In the genomic region with DNA sequence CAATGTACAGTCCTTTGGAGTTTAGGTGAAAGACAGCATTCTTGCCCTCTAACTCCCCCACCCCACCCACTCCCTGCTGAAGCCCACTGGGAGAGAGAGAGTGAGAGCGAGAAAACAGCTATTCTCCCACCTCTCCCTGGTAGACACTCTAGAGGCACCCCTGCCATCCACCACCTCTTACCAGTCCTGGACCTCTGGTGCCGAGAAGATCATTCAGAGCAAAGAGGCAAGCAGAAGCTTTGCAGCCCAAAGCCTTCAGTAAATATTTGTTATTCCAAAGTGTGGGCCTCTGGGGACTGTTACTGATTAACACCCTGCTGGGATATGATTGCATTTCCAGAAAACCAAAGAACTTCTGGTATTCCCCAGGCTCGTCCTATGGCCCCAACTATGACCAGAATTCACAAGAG, we compare ENCODE assay signal across 34 mouse cellular contexts. TPM values are rescaled to one million over a fixed set of nuclear protein-coding genes. Genes with fewer than 3 reads are reported as not detected.
A peak's percentile ranks its signal among the peaks of the same experiment; 100 is the strongest.
DNase-seq lines count a peak whose midpoint lies in the region; ATAC-seq lines count a peak whose summit lies in the region.
"Had no signal": no experiment of that assay in that cellular context is flagged by ENCODE, and none has a peak within 500 bp of the region (broad histone marks: within the 10 kb centered on the region; RNA-seq: fewer than 3 reads in every experiment).

A gene (minus strand): TSS at position 242 of the 410 bp plus-strand sequence.

- ATAC-seq in midbrain, embryonic 11.5 days (ENCODE audit: low FRiP score): no peak
- peak; percentile 49 for ATAC-seq in liver, embryonic 13.5 days (ENCODE audit: low read depth)
- no peak for ATAC-seq in megakaryocyte progenitor cell, adult 5-6 weeks (replicated peaks; ENCODE audit: poor library complexity)
- ATAC-seq: forebrain, embryonic 16.5 days; hindbrain, embryonic 16.5 days had no signal

- H3K4me2 ChIP-seq in midbrain, embryonic 11.5 days: no peak within 1 kb of the TSS
- H3K4me2 ChIP-seq in liver, embryonic 13.5 days: peak within 1 kb of the TSS; percentile 54
- H3K4me2 ChIP-seq: embryonic facial prominence, embryonic 15.5 days; heart, embryonic 12.5 days; limb, embryonic 13.5 days; lung, embryonic 15.5 days; neural tube, embryonic 15.5 days had no signal

- no peaks in the 10 kb centered on the region for H3K27me3 ChIP-seq in midbrain, embryonic 11.5 days (ENCODE audit: control insufficient read depth, insufficient read depth, low read length)
- H3K27me3 ChIP-seq in midbrain, embryonic 10.5 days (ENCODE audit: low read depth, poor library complexity, severe bottlenecking): no peaks in the 10 kb centered on the region
- H3K27me3 ChIP-seq in liver, embryonic 13.5 days: no peaks in the 10 kb centered on the region
- H3K27me3 ChIP-seq: embryonic facial prominence, embryonic 15.5 days; heart, embryonic 12.5 days; limb, embryonic 13.5 days; lung, embryonic 15.5 days; neural tube, embryonic 15.5 days had no signal

- WGBS in midbrain, embryonic 11.5 days: 73% methylated on average over 3 of the region's 3 CpGs
- WGBS in midbrain, embryonic 10.5 days: 77% methylated on average over 3 of the region's 3 CpGs
- WGBS in liver, embryonic 13.5 days (ENCODE audit: insufficient replicate concordance): 53% methylated on average over 3 of the region's 3 CpGs

- H3K36me3 ChIP-seq in midbrain, embryonic 11.5 days (ENCODE audit: control insufficient read depth, insufficient read depth, low read length): no peaks in the 10 kb centered on the region
- H3K36me3 ChIP-seq in midbrain, embryonic 10.5 days: no peaks in the 10 kb centered on the region
- 0 out of 2 replicates have a peak, but pooled peaks cover 4% of the 10 kb centered on the region for H3K36me3 ChIP-seq in liver, embryonic 13.5 days
- H3K36me3 ChIP-seq: embryonic facial prominence, embryonic 15.5 days; forebrain, embryonic 10.5 days; heart, embryonic 12.5 days; hindbrain, embryonic 10.5 days; limb, embryonic 13.5 days; lung, embryonic 15.5 days; neural tube, embryonic 15.5 days had no signal

- no peaks in the 10 kb centered on the region for H3K4me1 ChIP-seq in midbrain, embryonic 11.5 days (ENCODE audit: control insufficient read depth, insufficient read depth, low read length)
- H3K4me1 ChIP-seq in midbrain, embryonic 10.5 days: no peaks in the 10 kb centered on the region
- peaks cover 4% of the 10 kb centered on the region; the same call in 1 of the 2 replicates for H3K4me1 ChIP-seq in liver, embryonic 13.5 days (replicated peaks)
- H3K4me1 ChIP-seq: embryonic facial prominence, embryonic 15.5 days; forebrain, embryonic 10.5 days; heart, embryonic 12.5 days; hindbrain, embryonic 10.5 days; limb, embryonic 13.5 days; lung, embryonic 15.5 days; neural tube, embryonic 15.5 days had no signal

- no peak within 1 kb of the TSS for H3K9ac ChIP-seq in midbrain, embryonic 11.5 days (ENCODE audit: low read length)
- peak within 1 kb of the TSS; percentile 57 for H3K9ac ChIP-seq in liver, embryonic 13.5 days
- H3K9ac ChIP-seq: embryonic facial prominence, embryonic 15.5 days; heart, embryonic 12.5 days; limb, embryonic 13.5 days; lung, embryonic 15.5 days; neural tube, embryonic 15.5 days had no signal

- DNase-seq in adrenal gland, postnatal 14 days: no peak
- DNase-seq in adrenal gland, postnatal 36 days: no peak
- DNase-seq in midbrain, embryonic 11.5 days (ENCODE audit: low spot score, missing footprints): peak; percentile 65
- DNase-seq in midbrain, embryonic 10.5 days (ENCODE audit: low spot score): no peak
- no peak for DNase-seq in liver, embryonic 13.5 days
- DNase-seq in Muller cell, postnatal 12 days (ENCODE audit: inconsistent ontology term): no peak
- DNase-seq in frontal cortex, postnatal 14 days (ENCODE audit: low spot score in 2 of 2): no peak
- DNase-seq: adrenal gland, adult 2 months; cerebellum, adult 9-10 months; gastrocnemius, postnatal 25 days; heart, adult 18-20 months; heart, postnatal 10 days; kidney, adult 8-10 months; kidney, postnatal 36 days; lung, postnatal 36 days; right cerebral cortex, adult 18-20 months; right cerebral cortex, postnatal 4 days; thymus, adult 18-20 months; thymus, postnatal 36 days had no signal

- H3K4me3 ChIP-seq in midbrain, embryonic 11.5 days (ENCODE audit: low read depth, low read length): no peak within 1 kb of the TSS
- no peak within 1 kb of the TSS for H3K4me3 ChIP-seq in midbrain, embryonic 10.5 days
- peak within 1 kb of the TSS; percentile 49 for H3K4me3 ChIP-seq in liver, embryonic 13.5 days (replicated peaks)
- H3K4me3 ChIP-seq: embryonic facial prominence, embryonic 15.5 days; forebrain, embryonic 10.5 days; heart, embryonic 12.5 days; hindbrain, embryonic 10.5 days; limb, embryonic 13.5 days; lung, embryonic 15.5 days; neural tube, embryonic 15.5 days had no signal

- no peaks in the 10 kb centered on the region for H3K9me3 ChIP-seq in midbrain, embryonic 11.5 days (ENCODE audit: control insufficient read depth, low read length)
- H3K9me3 ChIP-seq in midbrain, embryonic 10.5 days (replicated peaks): no peaks in the 10 kb centered on the region
- no peaks in the 10 kb centered on the region for H3K9me3 ChIP-seq in liver, embryonic 13.5 days (replicated peaks)
- H3K9me3 ChIP-seq: embryonic facial prominence, embryonic 15.5 days; forebrain, embryonic 10.5 days; hindbrain, embryonic 10.5 days; limb, embryonic 13.5 days; lung, embryonic 15.5 days; neural tube, embryonic 15.5 days had no signal

- H3K27ac ChIP-seq in midbrain, embryonic 11.5 days (ENCODE audit: low read depth, low read length): no peak within 1 kb of the TSS
- no peak within 1 kb of the TSS for H3K27ac ChIP-seq in midbrain, embryonic 10.5 days (replicated peaks)
- peak within 1 kb of the TSS; percentile 39 for H3K27ac ChIP-seq in liver, embryonic 13.5 days
- H3K27ac ChIP-seq: embryonic facial prominence, embryonic 15.5 days; forebrain, embryonic 10.5 days; hindbrain, embryonic 10.5 days; limb, embryonic 13.5 days; lung, embryonic 15.5 days; neural tube, embryonic 15.5 days had no signal

RNA-seq across cellular contexts. Expression of the gene that starts here (rescaled TPM):
- 2.9 and 17.0 TPM in 2 replicates for total RNA-seq in adrenal gland, postnatal 14 days (2021)
- total RNA-seq in adrenal gland, postnatal 36 days (2021): under 1 TPM; 0.36 to 0.46 TPM
- not detected in 2 replicates for polyA plus RNA-seq in midbrain, embryonic 11.5 days (2014; fragmentation: Nextera tagmentation; extraction: Ambion mirVana)
- not detected in 2 replicates for polyA plus RNA-seq in midbrain, embryonic 10.5 days (2016; fragmentation: Nextera tagmentation; extraction: Ambion mirVana)
- polyA plus RNA-seq in liver, embryonic 13.5 days (2015; fragmentation: Nextera tagmentation; extraction: Ambion mirVana): 31.6 and 35.6 TPM in 2 replicates
- total RNA-seq in megakaryocyte progenitor cell, adult 5-6 weeks (2015): not detected in 2 replicates
- not detected in 2 replicates for total RNA-seq in megakaryocyte progenitor cell, adult 5-6 weeks (2017)
- total RNA-seq: common myeloid progenitor, adult 5-6 weeks; gastrocnemius, postnatal 25 days; heart, postnatal 10 days; left cerebral cortex, postnatal 25 days; megakaryocyte-erythroid progenitor cell, adult 5-6 weeks; midbrain, postnatal 0 days had no signal
- polyA plus RNA-seq: adrenal gland, adult 2 months; brain, embryonic 14.5 days; forebrain, embryonic 10.5 days; hindbrain, embryonic 10.5 days; limb, embryonic 13.5 days had no signal

Comparison
In these comparisons a context has a peak if more than half of its experiments do, and no peak if none do; other contexts are left out.
1. RNA of the gene that starts here (polyA plus RNA-seq): 31.6 to 35.6 TPM in liver, embryonic 13.5 days; not detected in midbrain, embryonic 11.5 days and not detected in midbrain, embryonic 10.5 days; every median in the first group is over 10 times any median in the second.
2. Peak in DNase-seq in midbrain, embryonic 11.5 days; RNA of the gene not detected or under 1 TPM.